Mouse (Mus musculus): Measurements from ENCODE around the gene Csnk1e. TPM values are rescaled to one million over a fixed set of nuclear protein-coding genes. Genes with fewer than 3 reads are reported as not detected.

Gene Csnk1e
- polyA plus RNA-seq, 1 experiment: not detected

GRCm38 (mm10) chr15:79395281-79395680 lies 60.1 kb downstream of the Csnk1e start:
- no peak for TF ChIP-seq GATA1 (IDR thresholded peaks at IDR 0.05; ENCODE audit: low read length)

- TF ChIP-seq GATA1 (IDR thresholded peaks at IDR 0.05; ENCODE audit: low read length): no peak
These were observed 60.5 kb downstream of the Csnk1e start for GRCm38 (mm10) chr15:79394842-79395241.

GRCm38 (mm10) chr15:79393101-79393500 lies 62.3 kb downstream of the Csnk1e start:
- no peak for TF ChIP-seq GATA1 (IDR thresholded peaks at IDR 0.05; ENCODE audit: low read length)

GRCm38 (mm10) chr15:79392527-79392926 lies 62.8 kb downstream of the Csnk1e start:
- TF ChIP-seq GATA1 (IDR thresholded peaks at IDR 0.05; ENCODE audit: low read length): no peak

GRCm38 (mm10) chr15:79391447-79392093 lies 63.8 kb downstream of the Csnk1e start:
- no peak for TF ChIP-seq GATA1 (IDR thresholded peaks at IDR 0.05; ENCODE audit: low read length)

GRCm38 (mm10) chr15:79390434-79390833 lies 64.9 kb downstream of the Csnk1e start:
- no peak for TF ChIP-seq GATA1 (IDR thresholded peaks at IDR 0.05; ENCODE audit: low read length)

- TF ChIP-seq GATA1 (IDR thresholded peaks at IDR 0.05; ENCODE audit: low read length): no peak
These were observed 67.2 kb downstream of the Csnk1e start for GRCm38 (mm10) chr15:79388171-79388570.

- no peak for TF ChIP-seq GATA1 (IDR thresholded peaks at IDR 0.05; ENCODE audit: low read length)
These were observed 67.8 kb downstream of the Csnk1e start for GRCm38 (mm10) chr15:79387611-79388010.

GRCm38 (mm10) chr15:79387081-79387480 lies 68.3 kb downstream of the Csnk1e start:
- no peak for TF ChIP-seq GATA1 (IDR thresholded peaks at IDR 0.05; ENCODE audit: low read length)

GRCm38 (mm10) chr15:79381644-79382043 lies 73.7 kb downstream of the Csnk1e start:
- no peak for TF ChIP-seq GATA1 (IDR thresholded peaks at IDR 0.05; ENCODE audit: low read length)

- TF ChIP-seq GATA1 (IDR thresholded peaks at IDR 0.05; ENCODE audit: low read length): no peak
These were observed 74.6 kb downstream of the Csnk1e start for GRCm38 (mm10) chr15:79380468-79381444.

- TF ChIP-seq GATA1 (IDR thresholded peaks at IDR 0.05; ENCODE audit: low read length): no peak
These were observed 75.7 kb downstream of the Csnk1e start for GRCm38 (mm10) chr15:79379658-79380057.

- TF ChIP-seq GATA1 (IDR thresholded peaks at IDR 0.05; ENCODE audit: low read length): no peak
These were observed 76.8 kb downstream of the Csnk1e start for GRCm38 (mm10) chr15:79378608-79379007.

- no peak for TF ChIP-seq GATA1 (IDR thresholded peaks at IDR 0.05; ENCODE audit: low read length)
These were observed 77.7 kb downstream of the Csnk1e start for GRCm38 (mm10) chr15:79377681-79378080.

GRCm38 (mm10) chr15:79374760-79375159 lies 80.6 kb downstream of the Csnk1e start:
- no peak for TF ChIP-seq GATA1 (IDR thresholded peaks at IDR 0.05; ENCODE audit: low read length)

- no peak for TF ChIP-seq GATA1 (IDR thresholded peaks at IDR 0.05; ENCODE audit: low read length)
These were observed 85.0 kb downstream of the Csnk1e start for GRCm38 (mm10) chr15:79370281-79370843.

Data from G1E-ER4 (cell line).